Mouse (Mus musculus): ENCODE data around the gene Tspo2. TPM values are rescaled to one million over a fixed set of nuclear protein-coding genes. Genes with fewer than 3 reads are reported as not detected.

Tspo2 gene
- polyA plus RNA-seq, 2 experiments from 2014 or later = not detected

DNA sequence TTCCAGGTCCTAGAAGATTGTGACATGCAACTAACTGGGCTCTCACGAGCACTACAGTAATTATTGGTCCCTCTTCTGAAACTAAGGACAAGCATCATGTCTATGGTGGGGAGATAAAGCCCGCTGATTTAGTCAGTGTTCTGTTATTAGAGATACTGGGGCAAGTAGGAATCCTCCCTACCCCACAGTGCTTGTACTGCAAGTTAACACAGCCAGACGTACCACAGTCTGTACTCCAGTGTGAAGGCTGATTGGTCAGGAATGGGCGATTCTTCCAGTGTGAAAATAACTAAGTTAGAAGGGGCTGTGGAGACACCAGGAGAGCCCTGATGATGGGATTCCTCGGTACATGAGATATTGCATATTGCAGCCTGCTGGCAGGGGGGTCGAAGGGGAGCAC, 33.8 kb downstream of the Tspo2 start:
- ATAC-seq = no peak

DNA sequence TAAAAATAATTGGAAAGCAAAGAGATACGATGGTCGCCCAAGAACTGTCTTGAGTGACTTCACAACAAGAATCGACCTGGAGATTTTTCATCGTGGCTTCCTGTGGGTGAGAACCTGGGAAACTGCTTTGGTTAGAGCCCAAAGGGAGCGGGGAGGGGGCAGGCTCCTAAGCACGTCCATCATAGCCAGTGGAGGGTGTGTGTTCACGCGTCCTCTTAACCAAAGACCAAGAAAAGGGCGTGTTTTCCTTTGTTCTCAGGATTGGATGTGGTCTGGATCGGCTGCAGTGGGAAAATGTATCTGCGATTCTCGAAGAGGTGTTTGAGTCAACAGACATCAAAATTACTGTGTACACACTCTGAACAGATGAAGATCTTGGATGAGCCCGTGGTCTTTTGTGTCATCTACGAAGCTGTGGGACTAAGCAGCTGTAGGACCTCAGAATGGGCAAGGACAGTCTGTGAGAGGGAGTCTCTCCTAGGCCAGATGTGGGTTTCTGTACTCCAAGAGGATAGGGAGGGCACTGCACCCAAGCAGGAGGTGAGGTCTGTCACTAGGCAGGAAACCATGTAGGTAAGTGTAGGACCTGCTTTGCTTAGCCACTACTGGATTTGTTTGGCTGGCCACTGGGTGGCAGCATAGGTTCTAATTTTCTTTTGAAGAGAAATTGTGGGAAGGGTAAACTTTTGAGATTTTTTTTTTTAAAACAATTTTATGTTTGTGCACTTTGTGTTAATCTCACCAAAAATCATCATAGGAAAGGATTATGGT, 34.7 kb downstream of the Tspo2 start:
- ATAC-seq = peak; percentile 95

DNA sequence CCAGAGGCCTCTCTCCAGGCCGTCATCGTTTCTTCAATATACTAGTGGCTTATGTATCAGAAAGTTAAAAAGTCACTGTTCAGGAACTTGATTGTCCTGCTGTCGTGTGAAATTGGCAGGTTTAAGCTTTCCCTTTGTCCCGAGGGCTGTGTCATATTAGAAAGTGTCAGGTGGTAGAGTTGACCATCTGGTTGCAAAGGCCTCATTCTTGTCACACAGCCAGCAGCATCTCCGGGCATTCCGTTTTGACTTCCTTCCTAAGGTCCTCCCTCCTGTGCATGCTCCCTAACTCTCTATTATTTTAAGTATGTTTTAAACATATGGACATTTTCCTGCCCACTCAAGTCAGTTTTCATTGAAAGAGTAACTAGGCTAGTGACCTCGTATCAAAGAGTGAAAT, 35.3 kb downstream of the Tspo2 start:
- ATAC-seq = no peak

DNA sequence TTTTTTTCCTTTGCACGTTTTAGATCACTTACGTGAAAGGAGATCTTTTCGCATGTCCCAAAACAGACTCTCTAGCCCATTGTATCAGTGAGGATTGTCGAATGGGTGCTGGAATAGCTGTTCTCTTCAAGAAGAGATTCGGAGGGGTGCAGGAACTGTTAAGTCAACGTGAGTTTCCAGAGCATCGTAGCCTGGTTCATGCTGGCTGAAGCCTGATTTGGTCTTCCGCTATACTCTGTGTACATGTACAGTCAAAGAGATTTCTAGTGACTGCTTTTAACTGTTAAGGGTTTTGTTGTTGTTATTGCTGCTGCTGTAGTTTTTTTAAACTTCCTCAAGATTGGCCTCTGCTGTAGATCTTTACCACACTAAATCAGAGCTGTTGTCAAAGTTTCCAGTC, 40.1 kb downstream of the Tspo2 start:
- ATAC-seq = no peak

DNA sequence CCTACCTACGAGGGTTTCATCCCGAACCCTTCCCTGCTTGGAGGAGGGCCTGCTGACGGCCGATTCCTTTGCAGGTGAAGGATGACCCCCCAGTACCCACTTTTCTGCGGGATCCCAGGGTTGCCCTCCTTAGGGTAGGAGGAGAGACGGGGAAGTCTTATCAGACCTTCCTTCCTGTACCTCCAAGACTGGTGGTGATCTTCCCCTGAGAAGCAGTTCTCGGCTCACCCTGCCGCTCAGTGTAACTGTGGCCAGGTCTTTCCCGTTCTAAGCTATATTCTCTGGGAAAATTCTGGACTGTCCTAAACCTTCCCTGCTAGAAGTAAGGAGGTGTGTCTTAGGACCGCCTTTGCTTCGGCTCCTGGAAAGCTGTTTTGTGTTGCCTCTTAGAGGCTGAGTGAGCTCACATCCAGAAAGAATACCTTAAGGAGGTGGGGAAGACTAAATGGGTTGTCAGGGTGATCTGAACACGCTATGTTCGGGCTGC, 41.0 kb downstream of the Tspo2 start:
- peak; percentile 8 for ATAC-seq

DNA sequence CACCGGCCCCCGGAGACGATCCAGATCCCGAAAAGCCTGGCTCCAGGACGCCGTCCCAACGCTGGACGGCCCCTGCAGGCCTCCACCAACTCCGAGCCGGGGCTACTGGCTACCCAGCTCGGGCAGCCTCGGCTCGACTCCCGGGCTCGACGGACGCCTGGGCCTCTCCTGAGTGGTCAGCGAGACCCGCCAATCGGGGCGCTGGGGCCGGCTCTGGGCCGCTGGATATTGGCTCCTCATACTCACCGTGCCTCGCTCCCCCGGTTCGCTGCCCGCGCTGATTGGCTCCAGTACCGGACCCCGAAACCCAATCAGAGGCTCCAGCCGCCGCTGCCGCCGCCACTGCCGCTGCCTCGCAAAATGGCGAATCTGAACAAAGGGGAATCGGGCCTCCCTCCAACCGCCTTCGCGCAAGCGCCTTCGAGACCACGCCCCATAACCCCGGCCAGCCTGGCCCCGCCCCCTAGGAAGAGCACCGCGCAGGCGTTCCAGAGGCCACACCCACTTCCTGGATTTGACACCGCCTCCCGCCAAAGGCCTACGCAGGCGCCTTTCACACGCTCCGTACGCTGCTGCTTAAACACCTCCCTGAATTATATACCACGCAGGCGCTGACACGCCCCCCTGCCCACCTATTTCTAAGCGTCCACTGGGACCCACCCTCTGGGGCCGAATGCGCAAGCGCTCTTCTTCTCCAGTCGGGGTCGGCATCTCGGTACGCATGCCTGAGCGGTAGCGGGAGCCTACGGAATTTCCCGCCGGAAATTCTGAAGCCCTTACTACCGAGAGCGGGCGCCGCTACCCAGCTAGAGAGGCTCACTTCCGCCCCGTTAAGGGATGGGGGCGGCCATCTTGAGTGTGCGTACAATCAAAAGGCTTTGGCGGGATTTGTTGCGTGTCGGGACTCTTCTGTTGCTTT, 41.7 kb downstream of the Tspo2 start, which contains the start of the genes Nfya and Oard1:
Gene Nfya, minus strand, starts transcription at position 527 of the 919 bp plus-strand sequence.
Gene Oard1, plus strand, starts transcription at position 635 of the 919 bp plus-strand sequence.
- peak; percentile 77 for ATAC-seq

DNA sequence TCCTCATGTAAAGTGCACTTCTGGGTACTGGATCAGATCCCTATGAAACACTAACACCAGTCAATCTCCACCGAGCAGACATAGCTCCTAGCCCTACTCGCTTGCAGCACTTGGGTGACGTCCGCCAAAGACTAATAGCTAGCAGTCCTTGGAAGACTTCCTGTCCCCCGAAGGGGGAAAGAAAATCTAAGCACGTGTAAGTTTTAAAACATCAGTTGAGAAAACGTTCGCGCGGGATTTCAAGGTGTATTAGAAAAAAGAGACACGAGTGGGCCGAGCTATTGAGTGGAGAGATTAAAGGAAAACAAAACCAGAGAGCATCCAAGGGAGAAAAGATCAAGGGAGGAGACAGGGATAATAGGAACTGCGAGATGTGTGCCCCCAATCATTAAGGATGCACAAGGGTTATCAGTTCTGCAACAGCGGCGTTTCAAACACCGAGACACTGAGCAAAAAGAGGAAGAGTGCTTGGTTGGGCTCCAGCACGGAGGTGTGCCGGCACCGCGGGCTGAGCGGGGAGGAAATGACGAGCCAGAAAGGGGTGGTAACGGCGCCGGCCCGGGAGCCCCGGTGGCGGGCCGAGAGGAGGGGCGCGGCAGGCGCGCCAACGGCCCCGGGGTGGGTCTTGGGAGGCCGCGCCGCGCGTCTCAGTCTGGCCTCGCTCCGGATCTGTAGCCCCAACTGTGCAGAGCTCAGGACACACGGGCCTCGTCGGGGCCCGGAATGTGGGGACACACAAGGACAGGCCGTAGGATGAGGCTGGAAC, 42.6 kb downstream of the Tspo2 start:
- ATAC-seq = peak; percentile 46

DNA sequence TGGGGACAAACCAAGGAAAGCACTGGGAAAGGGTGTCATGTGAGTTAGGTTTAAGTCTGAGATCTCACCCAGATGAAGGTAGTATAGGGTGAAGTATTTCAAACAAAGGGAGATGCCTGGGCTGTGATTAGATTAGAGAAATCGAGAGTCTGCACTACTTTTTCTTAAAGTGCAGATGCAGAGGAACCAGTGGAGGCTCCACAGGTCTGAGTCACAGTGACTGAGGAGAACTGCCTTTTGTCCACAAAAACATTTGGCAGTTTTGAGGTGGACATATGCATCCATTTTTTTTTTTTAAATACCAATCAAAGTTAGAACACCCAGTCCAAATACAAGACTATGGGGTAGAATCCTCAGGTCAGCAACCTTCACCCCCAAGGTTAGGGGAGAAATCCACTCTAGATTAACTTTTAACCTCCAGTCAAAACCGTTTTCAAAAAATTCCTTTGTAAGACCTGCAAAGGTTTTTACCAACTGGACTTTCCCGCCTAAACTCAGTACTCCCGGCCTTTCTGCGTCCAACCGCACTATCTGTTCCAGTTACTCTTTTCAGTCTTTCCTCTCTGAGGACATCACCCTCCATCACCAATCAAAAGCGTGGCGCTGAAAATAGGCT, 43.3 kb downstream of the Tspo2 start:
- no peak for ATAC-seq

DNA sequence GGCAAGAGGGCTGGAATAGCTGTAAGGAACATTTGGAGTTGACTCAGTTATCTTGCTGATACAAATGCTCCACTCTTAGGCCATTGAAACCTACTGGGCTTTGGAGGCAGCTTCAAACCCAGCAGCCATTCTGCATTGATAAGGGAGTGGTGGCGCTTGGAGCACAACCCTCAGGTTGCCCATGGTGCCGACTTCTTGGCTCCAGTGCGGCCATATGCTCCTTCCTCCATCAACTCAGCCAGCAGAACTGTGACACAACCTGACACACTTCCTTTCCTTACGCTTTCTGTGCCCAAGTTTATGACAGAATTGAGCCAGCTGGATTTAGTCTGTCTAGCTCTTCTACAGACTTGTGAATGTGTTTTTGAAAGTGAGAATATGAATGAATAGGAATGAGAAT, 44.2 kb downstream of the Tspo2 start:
- no peak for ATAC-seq

DNA sequence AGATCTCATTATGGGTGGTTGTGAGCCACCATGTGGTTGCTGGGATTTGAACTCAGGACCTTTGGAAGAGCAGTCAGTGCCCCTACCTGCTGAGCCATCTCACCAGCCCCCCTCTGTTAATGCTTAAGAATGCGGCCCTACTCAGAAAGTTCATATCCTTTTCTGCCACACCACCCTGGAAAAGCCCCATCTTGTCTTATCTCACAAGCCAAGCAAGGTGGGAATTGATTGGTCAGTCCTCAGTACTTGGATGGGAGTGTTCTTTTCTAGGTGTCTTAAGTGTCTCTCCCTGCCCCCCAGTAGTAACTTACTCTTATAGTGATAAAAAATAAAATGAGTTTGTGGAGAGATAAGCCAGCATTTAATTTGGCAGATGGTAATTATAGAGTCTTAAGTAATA, 46.6 kb downstream of the Tspo2 start:
- ATAC-seq = no peak

GRCm38 (mm10) chr17:48403848-48404247, 47.5 kb downstream of the Tspo2 start:
- ATAC-seq = peak; percentile 60

GRCm38 (mm10) chr17:48402751-48403150, 48.6 kb downstream of the Tspo2 start:
- ATAC-seq = no peak

DNA sequence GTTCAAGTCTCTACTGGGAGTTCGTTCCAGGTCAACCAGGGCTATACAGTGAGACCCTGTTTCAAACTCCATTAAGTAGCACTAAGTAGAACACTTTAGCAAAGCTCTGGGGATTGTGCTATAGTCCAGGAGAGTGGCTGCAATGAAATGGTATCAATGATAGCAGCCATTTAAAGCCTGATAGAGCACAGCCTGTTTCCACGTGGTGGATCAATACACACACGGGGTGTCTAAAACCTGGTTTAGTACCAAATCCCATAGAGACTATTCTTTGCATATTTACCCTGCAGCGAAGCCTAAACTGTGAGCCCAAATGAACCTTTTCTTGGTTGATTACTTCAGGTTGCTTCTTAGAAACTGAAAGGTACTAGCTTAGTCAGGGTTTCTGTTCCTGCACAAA, 49.6 kb downstream of the Tspo2 start:
- ATAC-seq = no peak

Other genes starting within 250 kb of the Tspo2 start
- not detected for gene Trem1, start 218.8 kb downstream of the Tspo2 start, polyA plus RNA-seq (2017; shearing (Covaris generic))
- not detected for gene Trem3, start 203.7 kb downstream of the Tspo2 start, polyA plus RNA-seq (2017; shearing (Covaris generic))
- gene Treml4, start 187.2 kb downstream of the Tspo2 start, polyA plus RNA-seq (2017; shearing (Covaris generic)) = 1 to 10 TPM in 1 of 2 experiments, under 1 TPM in 1; 0.87 to 1.8 TPM
- 10 to 100 TPM; 13.2 to 16.8 TPM for gene Treml2, start 152.0 kb downstream of the Tspo2 start, polyA plus RNA-seq (2017; shearing (Covaris generic))
- 1 to 10 TPM; 1.8 to 2.5 TPM for gene B430306N03Rik, start 135.4 kb downstream of the Tspo2 start, polyA plus RNA-seq (2017; shearing (Covaris generic))
- gene Trem2, start 105.1 kb downstream of the Tspo2 start, polyA plus RNA-seq (2017; shearing (Covaris generic)) = not detected
- gene Treml1, start 91.6 kb downstream of the Tspo2 start, polyA plus RNA-seq (2017; shearing (Covaris generic)) = not detected
- gene Nfya, start 41.6 kb downstream of the Tspo2 start, polyA plus RNA-seq (2017; shearing (Covaris generic)) = 10 to 100 TPM; 11.3 to 13.3 TPM
- gene Oard1, start 41.5 kb downstream of the Tspo2 start, polyA plus RNA-seq (2017; shearing (Covaris generic)) = 10 to 100 TPM; 81.7 to 98.8 TPM
- gene Apobec2, start 18.6 kb downstream of the Tspo2 start, polyA plus RNA-seq (2017; shearing (Covaris generic)) = 1 to 10 TPM; 1.2 to 1.8 TPM
- 10 to 100 TPM; 23.7 to 26.3 TPM for gene Unc5cl, start 3.4 kb upstream of the Tspo2 start, polyA plus RNA-seq (2017; shearing (Covaris generic))

Measured in CD4-positive, CD25-positive, alpha-beta regulatory T cell, adult 4 months (primary cell).